Mouse (Mus musculus) urinary bladder, adult 18-20 months (tissue): ENCODE measurements at regions not wholly inside any gene's neighbourhood (a gene's known extent, or its start where the extent isn't known, plus 50 kb on each side); places are given as distances from the start of the nearest gene placed in this dataset.

Experiments
- DNase-seq, 2 experiments: peaks; one replicate each; pipeline ENCODE4 v3.0.0; 2022; ENCODE audit warnings: low spot score in 2 of 2, mixed read lengths in 2 of 2

GRCm38 (mm10) chr11:27280791-27281190 lies 687.0 kb upstream of the Vrk2 start:
- DNase-seq, result no peak

GRCm38 (mm10) chr11:27264253-27264652 lies 670.5 kb upstream of the Vrk2 start:
- DNase-seq, result peak in 1 of 2 experiments; percentile 0

GRCm38 (mm10) chr11:27258521-27258920 lies 664.7 kb upstream of the Vrk2 start:
- no peak for DNase-seq

GRCm38 (mm10) chr11:27235884-27236283 lies 642.1 kb upstream of the Vrk2 start:
- no peak for DNase-seq

- no peak for DNase-seq
Measured at GRCm38 (mm10) chr11:27226454-27226853, 632.7 kb upstream of the Vrk2 start.

- no peak for DNase-seq
Measured at GRCm38 (mm10) chr11:27222436-27222835, 628.6 kb upstream of the Vrk2 start.

GRCm38 (mm10) chr11:27221956-27222355 lies 628.2 kb upstream of the Vrk2 start:
- no peak for DNase-seq

GRCm38 (mm10) chr11:27219715-27220699 lies 626.2 kb upstream of the Vrk2 start:
- DNase-seq, result no peak

- peak in 1 of 2 experiments; percentile 5 for DNase-seq
Measured at GRCm38 (mm10) chr11:27215752-27216151, 622.0 kb upstream of the Vrk2 start.

GRCm38 (mm10) chr11:27203330-27204214 lies 609.8 kb upstream of the Vrk2 start:
- DNase-seq, result no peak

- DNase-seq, result no peak
Measured at GRCm38 (mm10) chr11:27184035-27184434, 590.2 kb upstream of the Vrk2 start.

- no peak for DNase-seq
Measured at GRCm38 (mm10) chr11:27183422-27183821, 589.6 kb upstream of the Vrk2 start.

- DNase-seq, result no peak
Measured at GRCm38 (mm10) chr11:27160411-27160810, 566.6 kb upstream of the Vrk2 start.
